Mouse (Mus musculus): ENCODE measurements around the gene Onecut1. TPM values are rescaled to one million over a fixed set of nuclear protein-coding genes. Genes with fewer than 3 reads are reported as not detected.

Gene Onecut1
- polyA plus RNA-seq, 1 experiment, result not detected

DNA sequence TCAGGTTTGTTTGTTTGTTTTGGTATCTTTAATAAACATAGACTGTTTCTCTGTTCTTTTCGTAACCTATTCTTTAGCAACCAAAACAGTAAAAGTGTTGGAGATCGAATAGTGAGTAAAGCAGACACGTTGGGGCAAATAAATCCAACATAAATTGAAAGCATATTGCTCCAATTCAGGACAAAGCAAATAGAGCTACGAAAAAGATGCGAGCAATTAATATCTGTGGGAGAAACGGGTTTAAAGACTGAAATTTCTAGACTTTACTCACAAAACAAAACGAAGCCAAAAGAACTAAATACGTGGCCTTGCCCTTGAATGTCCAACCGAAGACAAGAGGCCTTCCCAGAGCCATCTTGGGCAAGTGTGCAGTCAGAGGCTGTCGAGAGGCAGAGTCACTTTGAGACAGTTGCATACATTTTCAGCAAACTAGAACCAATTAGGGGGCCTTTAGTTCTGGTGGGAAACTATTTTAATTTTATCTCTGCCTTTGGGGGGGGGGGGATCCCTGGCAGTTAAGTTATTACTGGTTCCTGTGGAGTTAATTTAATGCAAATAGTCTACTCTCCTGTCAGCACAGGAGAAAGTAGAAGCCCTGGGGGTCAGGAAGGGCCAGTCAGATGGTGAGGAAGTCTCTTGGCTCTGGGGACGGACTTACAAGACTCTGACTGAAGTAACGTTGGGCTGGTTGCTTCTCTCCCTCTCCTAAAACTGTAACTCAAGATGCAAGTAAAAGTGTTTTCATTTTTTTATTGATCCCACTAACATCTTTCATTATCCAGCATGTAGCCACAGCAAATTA lies 11.5 kb upstream of the Onecut1 start:
- no peak overlapping the region for H3K27ac ChIP-seq (ENCODE audit: insufficient read depth, low read depth, low read length)
- no peaks in the 10 kb centered on the region for H3K4me1 ChIP-seq (ENCODE audit: control insufficient read depth, insufficient read depth, low read length)
- H3K4me3 ChIP-seq (ENCODE audit: insufficient read depth, low read length), result no peak overlapping the region
- TF ChIP-seq CTCF (IDR thresholded peaks at IDR 0.05; ENCODE audit: low read depth, low read length) (no peak), POLR2A (IDR thresholded peaks at IDR 0.05; ENCODE audit: borderline replicate concordance, low read depth, low read length) (no peak)

DNA sequence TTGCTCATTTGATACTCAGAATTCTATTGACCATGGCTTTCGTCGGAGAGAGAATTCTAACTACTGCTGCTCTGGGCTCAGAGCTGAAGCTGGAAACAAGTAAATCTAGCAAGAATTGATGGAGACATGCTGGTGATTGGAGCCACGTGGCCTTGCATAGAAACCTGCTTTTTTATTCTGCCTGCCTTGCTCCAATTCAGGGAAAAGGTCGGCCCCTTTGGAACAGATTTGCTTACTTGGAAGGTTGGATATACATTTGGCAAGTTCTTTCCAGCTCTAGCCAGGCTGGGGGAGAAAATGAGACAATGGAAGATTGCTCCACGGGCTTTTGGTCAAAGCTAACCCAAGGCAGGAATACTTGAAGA lies 11.0 kb upstream of the Onecut1 start:
- H3K4me1 ChIP-seq (ENCODE audit: control insufficient read depth, insufficient read depth, low read length), result no peaks in the 10 kb centered on the region
- H3K27ac ChIP-seq (ENCODE audit: insufficient read depth, low read depth, low read length), result no peak overlapping the region
- TF ChIP-seq CTCF (IDR thresholded peaks at IDR 0.05; ENCODE audit: low read depth, low read length) (no peak), POLR2A (IDR thresholded peaks at IDR 0.05; ENCODE audit: borderline replicate concordance, low read depth, low read length) (no peak)
- no peak overlapping the region for H3K4me3 ChIP-seq (ENCODE audit: insufficient read depth, low read length)

GRCm38 (mm10) chr9:74851601-74852000 lies 10.1 kb upstream of the Onecut1 start:
- no peak overlapping the region for H3K27ac ChIP-seq (ENCODE audit: insufficient read depth, low read depth, low read length)
- TF ChIP-seq POLR2A (IDR thresholded peaks at IDR 0.05; ENCODE audit: borderline replicate concordance, low read depth, low read length) (no peak), CTCF (IDR thresholded peaks at IDR 0.05; ENCODE audit: low read depth, low read length) (no peak)
- no peaks in the 10 kb centered on the region for H3K4me1 ChIP-seq (ENCODE audit: control insufficient read depth, insufficient read depth, low read length)
- H3K4me3 ChIP-seq (ENCODE audit: insufficient read depth, low read length), result no peak overlapping the region

DNA sequence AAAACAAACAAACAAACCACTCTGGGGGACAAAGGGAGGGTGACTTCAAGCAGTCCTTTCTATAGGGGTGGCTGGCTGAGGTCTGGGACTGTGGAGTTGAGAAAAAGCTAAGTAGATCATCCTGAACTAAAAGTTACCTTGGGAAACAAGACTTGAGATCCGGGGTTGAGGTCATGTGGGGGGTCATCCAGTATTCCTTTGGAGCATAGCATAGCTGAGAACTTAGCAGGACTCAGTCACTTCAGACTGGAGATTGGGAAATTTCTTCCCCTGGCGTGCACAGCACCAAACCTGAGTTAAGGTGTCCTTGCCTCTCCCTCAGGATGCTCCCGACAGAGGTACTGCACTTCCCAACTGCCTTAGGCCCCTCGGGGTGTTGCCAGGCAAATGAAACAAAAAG lies 9.4 kb upstream of the Onecut1 start:
- TF ChIP-seq POLR2A (IDR thresholded peaks at IDR 0.05; ENCODE audit: borderline replicate concordance, low read depth, low read length) (no peak), CTCF (IDR thresholded peaks at IDR 0.05; ENCODE audit: low read depth, low read length) (no peak)
- no peak overlapping the region for H3K27ac ChIP-seq (ENCODE audit: insufficient read depth, low read depth, low read length)

DNA sequence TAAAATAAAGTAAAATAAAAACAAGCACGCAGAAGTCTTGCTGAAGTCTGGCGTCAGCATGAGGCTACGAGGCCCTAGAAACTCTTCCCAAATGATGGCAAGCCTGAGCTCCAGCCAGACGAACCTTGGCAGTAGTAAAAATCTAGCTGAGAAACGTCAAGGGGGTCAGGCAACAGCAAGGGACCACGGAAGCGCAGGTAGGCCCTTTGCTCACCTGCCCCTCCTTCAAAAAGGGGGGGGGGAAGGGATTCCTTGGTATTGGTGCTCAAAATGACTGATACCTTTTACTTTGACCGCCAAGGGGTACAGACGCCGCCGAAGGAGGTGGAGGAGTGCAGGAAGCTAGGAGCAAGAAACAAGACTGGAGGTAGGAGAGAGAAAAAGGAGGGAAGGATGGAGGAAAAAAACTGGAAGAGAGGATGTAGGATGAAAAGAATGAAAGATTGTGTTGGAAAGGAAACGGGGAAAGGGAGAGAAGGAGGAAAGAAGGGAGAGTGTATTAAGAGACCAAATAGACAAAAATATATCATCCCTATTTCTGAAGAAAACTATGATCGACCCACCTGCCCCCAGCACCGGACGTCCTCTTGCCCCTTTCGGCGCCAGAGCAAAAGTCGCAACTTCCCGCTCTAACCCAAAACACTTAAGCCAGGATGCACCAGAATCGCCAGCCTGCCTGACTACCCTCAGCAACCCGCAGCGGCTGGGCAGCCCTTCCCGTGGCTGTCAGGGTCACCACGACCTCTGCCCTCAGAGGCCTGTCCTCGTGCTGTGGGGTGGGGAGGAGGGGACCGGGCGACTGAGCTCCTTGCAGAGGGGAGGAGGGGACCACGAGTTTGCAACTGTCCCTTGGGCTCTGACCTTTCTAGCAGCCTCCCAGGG lies 8.3 kb upstream of the Onecut1 start:
- Histone ChIP-seq H3K4me3 (ENCODE audit: insufficient read depth, low read length) (no peak overlapping the region), H3K27ac (ENCODE audit: insufficient read depth, low read depth, low read length) (no peak overlapping the region), H3K4me1 (ENCODE audit: control insufficient read depth, insufficient read depth, low read length) (no peaks in the 10 kb centered on the region)
- TF ChIP-seq CTCF (IDR thresholded peaks at IDR 0.05; ENCODE audit: low read depth, low read length) (no peak), POLR2A (IDR thresholded peaks at IDR 0.05; ENCODE audit: borderline replicate concordance, low read depth, low read length) (no peak)

More for the DNA sequence above, 9.4 kb upstream of the Onecut1 start:
- Histone ChIP-seq H3K4me1 (ENCODE audit: control insufficient read depth, insufficient read depth, low read length) (no peaks in the 10 kb centered on the region), H3K4me3 (ENCODE audit: insufficient read depth, low read length) (no peak overlapping the region)

DNA sequence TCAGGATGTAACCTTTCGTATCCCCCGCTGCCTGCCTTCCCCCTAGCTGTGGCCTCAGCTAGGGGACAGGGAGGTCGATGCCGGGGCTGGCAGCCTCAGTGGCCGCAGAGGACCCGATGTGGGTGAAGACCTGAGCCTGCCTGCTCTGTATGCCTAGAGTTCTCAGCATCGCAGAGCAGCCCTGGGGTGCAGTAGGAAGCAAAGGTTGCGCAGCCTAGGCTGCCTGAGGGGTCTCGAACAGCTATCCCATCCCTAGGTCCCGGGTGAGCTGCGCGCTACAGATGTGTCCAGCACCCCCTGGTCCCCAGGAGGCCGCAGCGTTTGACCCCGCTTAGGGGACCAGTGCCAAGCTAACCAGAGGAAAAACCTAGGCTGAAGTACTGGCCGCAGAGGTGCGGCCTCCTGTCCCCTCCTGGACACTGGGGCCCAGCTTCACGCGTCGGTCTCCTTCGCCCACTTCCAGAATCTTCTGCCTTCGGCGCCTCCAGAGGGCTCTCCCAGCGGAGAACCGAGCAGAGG lies 7.6 kb upstream of the Onecut1 start:
- no peak for TF ChIP-seq CTCF (IDR thresholded peaks at IDR 0.05; ENCODE audit: low read depth, low read length)
- no peak for TF ChIP-seq POLR2A (IDR thresholded peaks at IDR 0.05; ENCODE audit: borderline replicate concordance, low read depth, low read length)

GRCm38 (mm10) chr9:74855446-74855845 lies 6.3 kb upstream of the Onecut1 start:
- TF ChIP-seq POLR2A (IDR thresholded peaks at IDR 0.05; ENCODE audit: borderline replicate concordance, low read depth, low read length) (no peak), CTCF (IDR thresholded peaks at IDR 0.05; ENCODE audit: low read depth, low read length) (no peak)
- Histone ChIP-seq H3K27ac (ENCODE audit: insufficient read depth, low read depth, low read length) (no peak overlapping the region), H3K4me3 (ENCODE audit: insufficient read depth, low read length) (no peak overlapping the region), H3K4me1 (ENCODE audit: control insufficient read depth, insufficient read depth, low read length) (no peaks in the 10 kb centered on the region)

More for the DNA sequence above, 7.6 kb upstream of the Onecut1 start:
- H3K4me1 ChIP-seq (ENCODE audit: control insufficient read depth, insufficient read depth, low read length), result no peaks in the 10 kb centered on the region
- no peak overlapping the region for H3K27ac ChIP-seq (ENCODE audit: insufficient read depth, low read depth, low read length)
- no peak overlapping the region for H3K4me3 ChIP-seq (ENCODE audit: insufficient read depth, low read length)

GRCm38 (mm10) chr9:74856578-74857507 lies 4.9 kb upstream of the Onecut1 start:
- Histone ChIP-seq H3K4me3 (ENCODE audit: insufficient read depth, low read length) (no peak overlapping the region), H3K4me1 (ENCODE audit: control insufficient read depth, insufficient read depth, low read length) (no peaks in the 10 kb centered on the region), H3K27ac (ENCODE audit: insufficient read depth, low read depth, low read length) (no peak overlapping the region)
- no peak for TF ChIP-seq POLR2A (IDR thresholded peaks at IDR 0.05; ENCODE audit: borderline replicate concordance, low read depth, low read length)
- no peak for TF ChIP-seq CTCF (IDR thresholded peaks at IDR 0.05; ENCODE audit: low read depth, low read length)

DNA sequence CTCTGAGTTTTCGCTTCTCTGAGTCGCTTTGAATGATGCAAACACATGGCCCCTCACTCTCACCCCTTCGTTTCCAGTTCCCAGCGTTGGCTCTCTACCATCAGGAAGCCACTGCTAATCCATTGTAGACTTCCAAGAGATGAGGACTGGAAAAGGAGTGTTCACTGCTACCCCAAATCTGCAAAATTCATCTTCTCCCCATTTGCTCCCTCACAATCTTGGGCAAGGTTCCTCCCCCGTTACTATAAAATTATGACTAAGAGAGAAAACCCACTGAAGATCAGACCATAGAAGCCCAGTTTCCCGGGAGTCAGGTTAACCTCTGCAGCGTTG lies 4.2 kb upstream of the Onecut1 start:
- H3K4me1 ChIP-seq (ENCODE audit: control insufficient read depth, insufficient read depth, low read length), result no peaks in the 10 kb centered on the region
- TF ChIP-seq POLR2A (IDR thresholded peaks at IDR 0.05; ENCODE audit: borderline replicate concordance, low read depth, low read length) (no peak), CTCF (IDR thresholded peaks at IDR 0.05; ENCODE audit: low read depth, low read length) (no peak)
- no peak overlapping the region for H3K4me3 ChIP-seq (ENCODE audit: insufficient read depth, low read length)
- H3K27ac ChIP-seq (ENCODE audit: insufficient read depth, low read depth, low read length), result no peak overlapping the region

All from bone marrow macrophage, adult 2 months (primary cell).